Mouse (Mus musculus) retina, postnatal 1 day (tissue): ENCODE results near the gene Ampd3.

Experiments
- DNase-seq: peaks from one replicate; pipeline ENCODE4 v3.0.0-alpha.2; 2012

Gene Ampd3

DNA sequence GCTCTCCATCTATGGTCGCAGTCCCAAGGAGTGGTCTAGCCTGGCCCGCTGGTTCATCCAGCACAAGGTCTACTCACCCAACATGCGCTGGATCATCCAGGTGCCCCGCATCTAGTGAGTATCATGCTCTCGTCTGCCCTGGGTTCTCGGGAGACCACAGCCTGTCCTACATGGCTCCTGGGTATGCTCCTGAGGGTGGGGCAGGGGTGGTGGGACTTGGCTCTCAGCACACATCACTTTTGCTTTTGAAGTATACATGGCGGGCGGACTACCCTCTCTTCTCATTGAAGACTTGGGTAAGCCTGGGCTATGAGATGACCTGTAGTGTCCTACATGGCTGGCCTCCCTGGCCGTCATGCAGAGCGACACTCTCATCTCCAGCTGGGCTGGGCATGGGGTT, 35.1 kb downstream of the Ampd3 start:
- no peak for DNase-seq

DNA sequence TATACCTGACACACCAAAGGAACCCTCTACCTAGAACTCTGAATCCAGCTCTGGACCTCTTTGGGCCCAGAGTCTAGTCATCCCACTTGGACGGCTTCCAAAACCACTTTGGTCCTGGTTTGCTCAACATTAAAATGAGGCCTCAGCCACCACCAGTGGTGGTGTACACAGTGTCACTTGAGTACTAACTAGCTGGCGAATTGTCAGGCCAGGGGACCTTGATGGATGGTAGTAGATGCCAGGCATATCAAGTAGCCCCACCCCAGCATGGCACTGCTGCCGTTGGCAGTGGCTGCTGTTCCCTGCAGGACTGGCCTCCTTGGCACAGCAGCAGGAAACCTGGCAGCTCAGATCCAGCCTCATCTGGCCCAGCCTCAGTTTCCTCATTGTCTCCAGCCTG, 36.3 kb downstream of the Ampd3 start:
- no peak for DNase-seq

DNA sequence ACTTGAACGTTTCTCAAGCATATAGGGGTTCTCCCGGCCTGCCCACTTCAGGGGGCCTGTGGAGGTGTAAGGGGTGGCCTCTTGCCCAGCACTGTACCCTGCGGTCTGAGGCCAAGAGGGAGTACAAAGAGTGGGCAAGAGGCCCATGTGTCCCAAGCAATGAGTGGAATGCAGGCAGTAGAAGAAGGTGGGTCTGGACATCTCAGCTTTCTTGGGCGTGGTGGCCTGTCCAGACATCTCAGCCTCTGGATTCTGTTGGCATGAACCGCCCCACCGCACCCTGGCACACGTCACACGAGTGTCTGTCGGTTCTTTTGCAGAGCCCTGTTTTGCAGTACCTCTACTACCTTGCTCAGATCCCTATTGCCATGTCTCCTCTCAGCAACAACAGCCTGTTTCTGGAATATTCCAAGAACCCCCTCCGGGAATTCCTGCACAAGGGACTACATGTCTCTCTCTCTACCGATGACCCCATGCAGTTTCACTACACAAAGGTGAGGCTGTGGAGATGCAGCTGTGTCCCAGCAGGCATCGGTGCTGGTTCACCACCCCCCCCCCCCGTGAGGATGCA, 39.5 kb downstream of the Ampd3 start:
- no peak for DNase-seq

DNA sequence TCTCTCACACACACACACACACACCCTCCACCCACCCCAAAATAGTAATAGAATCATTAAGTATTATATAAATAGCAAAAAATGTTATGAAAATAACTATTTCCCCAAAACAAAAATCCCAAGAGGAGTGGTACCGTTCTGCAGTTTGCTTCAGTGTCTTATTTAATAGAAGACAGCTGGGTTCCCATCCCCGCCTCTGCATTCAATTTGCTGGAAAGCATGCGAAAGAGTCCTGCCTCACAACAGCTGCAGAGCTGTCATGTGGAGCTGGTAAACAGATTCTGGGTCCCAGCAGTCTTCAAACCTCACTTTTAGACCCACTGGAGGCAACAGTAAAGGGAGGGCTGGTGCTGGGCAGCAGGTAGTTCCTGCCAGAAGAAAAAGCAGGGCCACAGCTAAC, 41.0 kb downstream of the Ampd3 start:
- DNase-seq: no peak

DNA sequence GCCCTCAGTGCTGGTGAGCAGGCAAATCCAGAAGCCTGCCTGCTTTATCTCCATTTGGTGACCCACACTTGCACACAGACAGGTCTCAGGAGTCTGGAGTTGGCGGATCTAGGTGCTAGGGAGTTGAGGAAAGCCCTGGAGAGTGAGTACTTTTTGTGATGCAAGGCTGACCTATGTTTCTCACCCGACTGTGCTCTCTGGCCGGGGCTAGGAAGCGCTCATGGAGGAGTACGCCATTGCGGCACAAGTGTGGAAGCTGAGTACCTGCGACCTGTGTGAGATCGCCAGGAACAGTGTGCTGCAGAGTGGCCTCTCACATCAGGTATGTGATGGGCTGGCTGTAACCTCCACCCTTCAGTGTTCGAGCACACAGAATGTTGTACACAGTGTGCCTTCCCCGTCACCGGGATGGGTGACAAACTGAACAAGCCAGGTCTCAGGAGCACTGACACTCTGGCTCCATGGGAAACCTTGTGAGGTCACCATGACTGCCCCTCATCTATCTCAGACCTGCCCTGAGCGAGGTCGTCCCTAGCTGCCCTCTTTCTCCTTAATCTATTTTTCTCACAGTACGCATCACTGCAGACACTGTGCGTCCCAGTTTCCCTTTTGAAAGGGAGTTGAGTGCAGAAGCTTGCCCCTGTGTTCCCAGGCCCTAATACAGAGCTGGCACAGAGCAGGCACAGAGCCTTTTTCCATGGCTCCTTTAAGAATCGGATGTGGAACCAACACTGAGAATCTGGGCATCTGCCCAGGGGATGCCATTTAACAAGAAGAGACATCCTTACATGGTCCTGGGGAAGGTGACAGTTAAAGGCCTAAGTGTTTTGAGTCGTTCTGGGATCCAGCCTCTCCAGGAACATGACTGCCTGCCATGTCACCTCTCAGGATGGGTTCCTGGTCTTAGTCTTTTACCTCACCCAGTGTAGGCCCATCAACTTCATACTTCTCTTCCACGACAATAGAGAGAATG, 41.9 kb downstream of the Ampd3 start:
- peak; percentile 17 for DNase-seq

DNA sequence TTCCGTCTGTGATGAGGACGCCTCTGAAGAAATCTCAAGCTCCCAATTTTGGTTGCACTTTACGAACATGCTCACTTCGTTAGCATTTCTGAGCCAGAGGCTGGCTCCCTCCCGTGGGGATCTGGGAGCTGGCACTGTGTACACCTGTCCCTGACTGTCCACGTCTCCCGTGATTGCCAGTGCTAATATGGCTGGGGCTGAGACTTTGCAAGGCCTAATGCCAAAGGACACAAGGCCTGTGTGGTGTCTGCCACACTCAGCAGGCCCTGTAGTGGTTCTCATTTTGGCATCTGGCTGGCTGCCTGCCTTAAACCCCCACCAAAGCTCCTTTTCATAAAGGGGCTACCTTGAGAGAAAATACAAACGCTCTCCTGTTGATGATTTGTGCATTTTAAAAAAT, 43.0 kb downstream of the Ampd3 start:
- DNase-seq: no peak

DNA sequence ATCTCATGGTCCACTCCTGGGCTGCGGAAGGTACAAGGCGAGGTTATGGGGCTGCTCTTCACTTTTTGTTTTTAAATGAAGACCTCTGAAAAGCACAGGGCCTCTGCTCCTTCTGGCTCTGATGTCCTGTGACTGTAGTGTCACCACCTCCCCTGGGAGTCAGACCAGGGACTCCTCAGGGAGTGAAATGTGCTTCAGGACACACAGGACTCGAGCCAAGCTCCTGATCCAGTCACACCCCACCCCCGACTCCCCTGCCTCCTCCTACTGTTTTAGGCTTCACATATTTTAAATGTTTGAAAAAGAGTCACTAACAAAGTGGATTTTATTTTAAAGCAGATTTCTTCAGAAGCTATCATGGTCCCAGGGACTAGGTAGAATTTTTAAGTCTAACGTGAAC, 43.5 kb downstream of the Ampd3 start:
- DNase-seq: no peak

DNA sequence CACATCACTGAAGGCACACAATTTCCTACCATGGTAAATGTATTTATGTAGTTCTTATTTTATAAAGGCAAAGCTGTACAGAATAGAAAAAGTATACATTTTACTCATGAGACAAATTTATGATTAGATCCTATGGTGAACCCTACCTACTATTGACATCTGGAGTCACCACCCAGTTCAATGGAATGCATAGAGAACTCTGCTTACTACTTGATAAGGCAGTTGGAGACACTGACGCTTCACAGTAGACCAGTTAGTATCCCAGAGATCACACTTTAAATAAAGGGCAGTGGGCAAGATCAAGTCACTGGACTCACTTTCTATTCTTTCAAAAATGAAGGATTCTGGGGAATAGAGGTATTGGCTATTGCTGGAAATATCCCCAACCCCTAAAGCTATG, 46.0 kb downstream of the Ampd3 start:
- no peak for DNase-seq

DNA sequence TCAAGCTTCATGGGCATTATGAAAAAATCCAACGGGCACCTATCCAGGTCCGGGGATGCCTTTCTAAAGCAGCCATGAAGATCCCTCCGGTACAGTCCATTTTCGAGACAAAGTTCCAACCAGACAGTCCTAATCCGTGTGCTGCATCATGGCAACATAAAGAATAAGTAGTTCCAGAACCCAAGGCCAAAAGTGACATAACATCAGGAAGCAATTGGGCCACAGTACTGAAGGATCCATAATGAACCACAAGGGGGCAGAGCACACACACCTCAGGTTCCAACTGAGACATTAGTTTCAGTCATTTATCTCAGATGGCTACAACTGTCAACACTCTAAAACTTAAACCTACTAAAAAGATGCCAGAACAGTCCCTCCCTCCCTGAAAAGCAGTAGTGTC, 48.0 kb downstream of the Ampd3 start:
- DNase-seq: peak; percentile 69

DNA sequence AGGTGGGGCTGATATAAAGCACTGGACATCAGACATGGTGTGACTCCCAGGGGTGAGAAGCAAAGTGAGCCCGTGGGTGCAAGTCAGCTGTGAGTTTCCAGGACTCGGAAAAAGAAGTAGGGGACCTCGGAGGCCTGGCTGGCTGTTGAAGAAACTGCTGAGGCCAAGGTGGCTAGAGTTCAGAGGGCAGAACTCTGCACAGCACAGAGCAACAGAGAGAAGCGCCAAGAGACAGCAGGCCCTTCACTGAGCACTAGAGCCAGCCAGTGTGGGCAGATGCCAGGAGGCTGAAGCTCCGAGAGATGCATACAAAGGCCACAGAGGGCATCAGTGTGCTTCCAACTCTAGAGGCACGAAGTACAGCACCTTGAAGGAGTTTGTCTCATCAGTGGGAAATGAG, 50.2 kb downstream of the Ampd3 start:
- DNase-seq: no peak

DNA sequence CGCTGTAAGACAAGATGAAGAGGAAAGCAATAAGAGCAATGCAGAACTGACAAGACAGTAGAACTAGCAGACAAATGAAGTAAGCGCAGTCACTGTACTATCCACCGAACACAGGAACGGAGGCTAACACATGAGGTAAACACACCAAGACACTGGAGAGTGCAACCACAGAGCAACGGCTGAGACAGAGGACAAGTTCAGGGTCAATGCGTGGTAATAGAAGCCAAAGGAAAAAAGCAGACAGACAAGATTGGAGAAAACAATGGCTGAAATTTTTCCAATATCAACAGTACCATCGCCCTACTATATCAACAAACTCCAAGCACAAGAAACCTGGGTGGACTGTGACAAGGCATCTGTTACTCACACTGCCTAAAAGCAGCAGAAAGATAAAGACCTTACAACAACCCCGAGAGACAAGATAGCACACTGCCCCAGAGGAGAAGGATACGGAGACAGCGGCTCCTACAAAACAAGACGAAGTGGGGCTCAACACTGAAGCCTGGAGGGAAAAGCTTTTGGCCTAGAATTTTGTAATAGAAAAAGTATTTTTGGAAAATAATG, 50.9 kb downstream of the Ampd3 start:
- DNase-seq: no peak

DNA sequence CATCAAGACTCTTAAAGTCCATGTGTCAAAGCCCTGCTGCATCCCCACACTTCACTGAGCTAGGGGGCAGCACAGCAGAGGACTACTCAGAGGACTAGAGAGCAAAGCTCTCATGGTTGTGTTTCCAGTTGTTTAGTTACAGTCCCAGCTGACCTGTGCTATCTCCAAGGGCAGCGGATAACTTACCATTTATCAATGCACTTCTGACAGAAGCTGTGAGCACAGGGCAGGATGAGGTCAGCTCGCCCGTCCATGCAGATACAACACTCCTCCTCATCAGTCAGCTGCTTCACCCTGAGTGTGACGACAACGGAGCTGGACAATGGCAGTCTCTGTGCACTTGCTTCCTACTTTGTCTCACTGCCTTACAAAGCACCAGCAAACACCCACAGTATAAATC, 53.1 kb downstream of the Ampd3 start:
- DNase-seq: peak; percentile 47

DNA sequence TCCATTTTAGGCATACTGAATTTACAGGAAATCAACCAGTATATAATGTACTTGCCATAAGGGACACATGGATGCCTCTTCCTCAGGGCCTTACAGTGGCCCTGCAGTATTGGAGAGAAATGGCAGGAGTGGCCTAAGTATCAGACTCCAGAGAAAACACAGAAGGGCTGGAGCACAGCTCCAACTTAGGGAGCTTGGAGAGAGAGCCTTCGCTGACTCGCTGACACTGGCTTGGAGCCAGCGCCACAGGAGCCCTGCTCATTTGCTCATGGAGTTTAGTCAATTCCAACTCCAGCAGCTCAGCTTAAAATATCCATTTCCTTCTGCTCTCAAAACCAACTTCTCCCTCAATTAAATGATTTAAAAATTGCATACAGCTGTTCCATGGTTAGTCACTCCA, 53.6 kb downstream of the Ampd3 start:
- no peak for DNase-seq

DNA sequence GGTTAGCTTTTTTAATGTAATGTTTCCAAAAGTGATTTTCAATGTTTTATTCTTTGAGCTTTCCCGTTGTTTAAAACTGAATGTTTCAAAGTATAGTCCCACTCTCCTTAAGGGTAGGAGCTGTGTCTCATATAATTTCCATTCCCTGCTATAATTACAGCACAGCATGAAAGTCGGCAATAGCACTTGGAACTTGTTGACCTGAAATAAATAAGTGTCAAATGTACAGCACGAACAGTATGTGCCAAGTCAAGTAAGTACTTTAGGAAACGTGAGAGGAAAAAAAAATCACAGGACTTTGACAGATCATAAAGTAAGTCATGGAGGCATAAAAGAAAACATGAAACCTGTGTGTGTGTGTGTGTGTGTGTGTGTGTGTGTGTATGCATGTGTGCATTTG, 54.0 kb downstream of the Ampd3 start:
- DNase-seq: no peak

DNA sequence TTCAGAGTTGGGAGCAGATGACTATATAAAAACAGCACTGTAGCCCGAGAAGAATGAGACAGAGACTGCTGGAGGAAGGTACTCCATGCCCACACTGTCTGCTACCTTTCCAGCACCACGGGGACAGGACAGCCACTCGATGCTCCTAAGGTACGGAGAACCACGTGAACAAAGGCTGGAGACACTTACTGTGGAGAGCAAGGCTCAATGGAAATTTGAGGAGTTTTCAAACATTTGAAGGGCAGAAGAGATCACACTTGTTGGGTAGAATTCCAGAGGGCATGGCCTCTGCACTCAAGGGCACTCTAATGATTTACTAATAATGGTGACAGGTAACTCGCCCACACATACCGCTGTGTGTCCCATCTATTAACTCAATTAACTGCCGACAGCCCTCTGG, 55.1 kb downstream of the Ampd3 start:
- no peak for DNase-seq

DNA sequence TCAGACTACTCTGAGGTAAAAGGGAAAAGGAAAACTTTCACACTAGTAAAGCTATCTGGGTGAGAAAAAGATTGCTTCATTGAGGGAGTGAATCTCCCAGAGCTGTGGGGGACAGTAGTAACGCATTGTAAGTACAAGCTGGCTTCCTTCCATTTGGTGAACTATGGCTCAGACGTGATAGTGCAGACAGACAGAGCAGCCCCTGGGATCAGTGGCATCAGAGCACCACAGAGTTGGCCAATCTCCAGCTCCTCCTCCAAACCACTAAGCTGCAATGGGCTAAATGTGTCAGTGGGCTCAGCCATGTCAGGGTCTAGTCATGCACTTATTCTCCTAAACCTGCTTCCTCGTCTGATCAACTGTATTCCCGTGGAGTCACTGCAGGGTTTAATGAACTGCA, 55.6 kb downstream of the Ampd3 start:
- no peak for DNase-seq

DNA sequence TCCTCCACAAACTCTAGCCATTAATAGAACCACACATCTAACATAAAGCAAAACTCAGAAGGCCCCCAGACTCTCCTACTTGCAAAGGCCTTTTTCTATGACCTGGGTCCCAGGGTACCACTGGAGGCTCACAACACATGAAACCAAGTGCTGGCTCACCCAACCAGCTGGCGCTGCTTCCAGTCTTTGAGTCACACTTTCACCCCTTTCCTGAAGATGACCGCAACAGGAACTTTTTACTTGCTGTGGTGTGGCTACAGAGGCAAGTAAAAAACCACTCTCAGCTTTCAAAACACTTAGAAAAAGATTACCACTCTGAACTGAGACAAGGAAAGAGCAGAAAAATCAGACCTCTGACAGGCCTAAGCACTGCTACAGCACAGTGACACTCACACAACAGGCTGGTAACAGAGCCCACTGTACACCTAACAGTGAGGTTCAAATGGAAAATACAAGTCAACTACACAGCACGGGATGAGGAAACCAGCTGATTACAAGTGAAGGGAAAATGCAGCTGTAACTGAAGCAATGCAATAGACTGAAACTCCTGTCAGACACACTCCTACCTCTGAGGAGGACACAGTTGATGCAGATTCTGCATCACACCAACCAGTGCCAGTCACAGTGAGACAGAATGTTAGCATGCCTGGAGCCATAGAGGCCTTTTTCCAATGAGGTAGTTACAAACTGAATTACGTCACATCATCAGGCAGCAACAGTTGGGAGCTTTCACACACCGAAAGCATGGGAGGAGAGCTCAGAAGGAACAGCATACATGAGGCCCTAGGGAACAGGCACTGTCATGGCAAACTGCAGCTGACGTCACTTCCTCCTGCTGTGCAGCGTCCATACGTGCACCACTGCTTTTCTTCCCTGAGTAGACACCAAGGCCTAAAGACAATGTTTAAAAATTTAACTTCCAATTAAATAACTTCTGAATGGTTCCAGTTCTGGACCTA, 56.3 kb downstream of the Ampd3 start:
- DNase-seq: no peak

DNA sequence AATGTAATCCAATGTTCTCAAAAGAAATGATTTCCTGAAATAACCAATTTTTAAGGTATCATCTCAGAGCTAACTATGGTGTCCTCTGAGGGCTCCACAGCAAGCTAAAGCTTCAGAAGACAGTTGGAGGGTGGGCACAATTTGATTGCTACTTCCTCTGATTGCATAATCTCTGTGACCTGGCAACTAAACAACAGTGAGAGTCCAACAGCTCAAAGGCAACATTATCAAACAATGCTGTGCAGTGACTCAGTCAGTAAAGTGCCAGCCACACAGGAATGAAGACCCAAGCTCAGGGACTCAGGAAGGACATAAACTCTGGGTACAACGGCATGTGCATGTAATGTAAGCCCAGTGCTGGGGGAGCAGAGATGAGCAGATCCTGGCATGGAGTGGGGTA, 65.0 kb downstream of the Ampd3 start:
- DNase-seq: no peak

DNA sequence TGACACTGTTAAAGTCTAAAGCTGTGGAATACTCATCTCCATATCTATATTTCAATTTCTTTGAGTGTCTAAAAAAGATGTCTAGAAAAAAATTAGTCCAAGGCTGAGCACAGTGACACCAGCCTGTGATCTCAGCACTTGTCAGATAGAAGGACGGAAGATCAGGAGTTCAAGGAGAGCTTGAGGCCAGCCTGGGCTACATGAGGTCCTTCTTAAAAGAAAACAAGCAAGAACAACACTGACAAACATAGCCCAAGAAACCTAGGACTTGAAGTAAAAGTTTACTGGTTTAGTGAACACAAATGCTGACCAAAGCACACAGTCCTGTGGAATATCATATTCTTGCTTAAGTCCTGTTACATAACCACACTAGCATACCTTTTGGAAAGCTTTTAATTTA, 66.0 kb downstream of the Ampd3 start:
- DNase-seq: no peak

DNA sequence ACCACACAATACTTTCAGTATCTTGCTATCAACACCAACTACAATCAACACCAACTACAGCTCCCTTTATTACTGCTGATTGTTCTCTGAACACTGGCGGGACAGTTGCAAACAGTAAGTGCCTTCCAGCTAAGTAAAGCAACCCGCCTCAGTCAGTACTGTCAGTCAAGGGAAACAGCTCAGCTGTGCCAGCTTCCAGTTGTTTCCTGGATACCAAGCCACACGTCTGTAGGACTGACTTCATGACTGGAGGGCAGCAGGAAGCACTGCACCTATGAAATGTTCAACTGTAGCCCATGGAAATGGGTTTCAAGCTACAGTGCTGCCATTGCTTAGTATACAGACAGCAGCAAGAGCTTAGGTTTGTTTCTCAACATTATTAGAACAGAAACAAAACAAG, 66.5 kb downstream of the Ampd3 start:
- DNase-seq: no peak

DNA sequence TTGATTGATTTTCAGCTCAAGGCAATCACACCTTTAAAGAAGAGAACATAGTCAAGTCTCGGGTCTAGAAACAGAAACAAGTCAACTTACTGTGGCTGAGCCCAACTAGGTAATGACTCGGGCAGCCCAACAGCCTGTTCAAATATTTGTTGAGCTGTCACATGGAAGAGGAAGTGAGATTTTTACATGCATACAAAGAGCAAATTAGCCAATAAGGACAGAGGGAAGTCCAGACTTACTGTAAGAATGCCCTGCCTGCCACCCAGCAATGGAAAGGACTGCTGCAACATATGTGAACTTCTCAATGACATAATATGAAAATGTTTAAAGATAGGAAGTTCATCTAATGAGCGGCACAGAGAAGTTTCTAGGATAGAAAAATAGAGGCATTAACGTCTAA, 72.3 kb downstream of the Ampd3 start:
- DNase-seq: no peak

DNA sequence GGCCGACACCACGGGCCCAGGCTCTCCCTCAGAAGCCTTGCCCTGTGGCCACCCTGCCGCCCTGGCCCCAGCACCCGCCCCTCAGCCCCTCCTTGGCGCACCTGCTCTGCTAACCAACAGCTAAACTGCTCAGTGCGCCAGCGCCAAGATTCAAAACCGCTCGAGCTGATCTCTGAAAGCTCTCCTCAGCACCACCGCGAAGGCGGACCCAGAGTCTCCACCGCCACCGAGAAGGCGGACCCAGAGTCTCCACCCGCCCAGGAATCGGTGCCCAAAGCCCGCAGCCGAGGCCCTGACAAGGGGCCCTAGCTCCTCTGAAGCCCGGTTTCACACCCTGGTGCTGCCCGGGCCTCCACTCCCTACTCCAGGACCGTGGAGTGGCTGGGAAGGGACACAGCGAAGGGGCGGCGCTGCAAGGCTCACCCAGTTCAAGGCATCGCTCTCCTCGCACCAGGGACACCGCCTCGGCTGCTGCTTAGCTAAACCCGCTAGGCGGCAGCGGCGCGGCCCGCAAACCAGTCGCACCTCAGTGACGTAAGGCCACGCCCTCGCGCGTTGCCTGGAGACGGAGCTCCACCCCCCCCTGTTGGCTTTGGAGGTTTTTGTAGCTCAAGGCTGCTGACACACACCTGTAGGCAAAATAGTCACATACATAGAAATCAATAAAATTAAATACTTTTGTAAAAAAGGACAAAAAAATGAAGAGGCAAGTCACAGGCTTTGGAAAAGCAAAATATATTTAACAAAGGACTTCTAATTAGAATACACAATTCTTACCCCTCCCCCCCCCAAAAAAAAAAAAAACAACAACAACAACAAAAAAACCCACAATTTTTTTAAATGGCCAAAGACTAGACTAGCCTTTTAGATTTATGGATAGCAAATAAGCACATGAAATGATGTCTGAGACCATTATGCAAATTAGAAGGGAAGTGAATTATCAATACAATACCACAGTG, 76.2 kb downstream of the Ampd3 start, which contains the start of gene Rnf141:
Gene Rnf141 (minus strand): TSS at position 542 of the 959 bp plus-strand sequence.
- peak; percentile 93 for DNase-seq
